Mouse (Mus musculus): ENCODE measurements at regions not wholly inside any gene's neighbourhood (a gene's known extent, or its start where the extent isn't known, plus 50 kb on each side); places are given as distances from the start of the nearest gene placed in this dataset.

GRCm38 (mm10) chr6:75470614-75471357 is 1026.8 kb downstream of the Gm9008 start:
- ChIA-PET POLR2A (no interaction called here), CTCF (no interaction called here)

- POLR2A ChIA-PET, result no interaction called here
- CTCF ChIA-PET, result interaction anchor here in 1 of 4 experiments (0.6 kb wide), 1 partner anchor 39 kb away, joined by 4 read pairs; no protein-coding TSS in a partner anchor
These were observed 1027.5 kb downstream of the Gm9008 start for GRCm38 (mm10) chr6:75470051-75470450.

GRCm38 (mm10) chr6:75452631-75453030 is 1045.0 kb downstream of the Gm9008 start:
- ChIA-PET POLR2A (no interaction called here), CTCF (no interaction called here)

Data from embryonic stem cell, embryonic (primary cell).